Mouse (Mus musculus): ENCODE measurements around the gene Slc1a1. TPM values are rescaled to one million over a fixed set of nuclear protein-coding genes. Genes with fewer than 3 reads are reported as not detected.

The Slc1a1 gene
- polyA plus RNA-seq, 1 experiment from 2014 or later = 20.5 TPM

- H3K27me3 ChIP-seq (ENCODE audit: insufficient read depth, low read length) = no peaks in the 10 kb centered on the region
- peak overlapping the region; percentile 87 for H3K4me3 ChIP-seq (replicated peaks; ENCODE audit: low read depth, low read length)
- no peaks in the 10 kb centered on the region for H3K36me3 ChIP-seq (ENCODE audit: insufficient read depth, low read length)
- no peak for TF ChIP-seq CTCF (IDR thresholded peaks at IDR 0.05; ENCODE audit: low read depth)
- no peaks in the 10 kb centered on the region for H3K9me3 ChIP-seq (replicated peaks; ENCODE audit: low read length)
- peak overlapping the region; percentile 87 for H3K27ac ChIP-seq
- 0% methylated on average over 4 of the region's 4 CpGs for WGBS
- H3K4me2 ChIP-seq (ENCODE audit: low read length) = peak overlapping the region; percentile 91
- peak overlapping the region; percentile 84 for H3K9ac ChIP-seq (ENCODE audit: low read depth, low read length)
- H3K4me1 ChIP-seq (replicated peaks; ENCODE audit: insufficient read depth, low read length) = peaks cover 9% of the 10 kb centered on the region
- ATAC-seq (replicated peaks; ENCODE audit: low FRiP score, low read depth) = no peak
- no peak for DNase-seq (ENCODE audit: low spot score)
Observed at GRCm38 (mm10) chr19:28963513-28963841, 128.6 kb downstream of the Slc1a1 start.

Other genes with a start within 250 kb of the Slc1a1 start
- gene Glis3, start 155.0 kb upstream of the Slc1a1 start, polyA plus RNA-seq (2015; fragmentation: Nextera tagmentation; extraction: Ambion mirVana) = 6.0 and 7.1 TPM in 2 replicates
- gene Plpp6, start 128.9 kb downstream of the Slc1a1 start, polyA plus RNA-seq (2015; fragmentation: Nextera tagmentation; extraction: Ambion mirVana) = 16.6 and 19.7 TPM in 2 replicates
- gene 4430402I18Rik, start 132.8 kb downstream of the Slc1a1 start, polyA plus RNA-seq (2015; fragmentation: Nextera tagmentation; extraction: Ambion mirVana) = 9.0 and 10.3 TPM in 2 replicates
- gene Cdc37l1, start 155.3 kb downstream of the Slc1a1 start, polyA plus RNA-seq (2015; fragmentation: Nextera tagmentation; extraction: Ambion mirVana) = 28.2 and 33.0 TPM in 2 replicates
- 105 and 115 TPM in 2 replicates for gene Ak3, start 212.9 kb downstream of the Slc1a1 start, polyA plus RNA-seq (2015; fragmentation: Nextera tagmentation; extraction: Ambion mirVana)

All from kidney, postnatal 0 days (tissue).